Mouse (Mus musculus) adipocyte (in vitro differentiated cells): ENCODE data around the gene Ube2h.
"Not testable (repeated sequence)": the region's sequence is repeated elsewhere in the genome, so short reads cannot be mapped to it uniquely, and the experiment has no call there.

ENCODE experiments used
- DNase-seq: peaks from one replicate; pipeline ENCODE4 v3.0.0-alpha.2; 2016; ENCODE audit warnings: low spot score

Ube2h gene

GRCm38 (mm10) chr6:30304399-30304917, at the start of gene Ube2h:
Gene Ube2h, minus strand, starts transcription at chr6:30304539.
- peak; percentile 99 for DNase-seq

- no peak for DNase-seq
Observed at GRCm38 (mm10) chr6:30353661-30354060, 49.3 kb upstream of the Ube2h start.

- no peak for DNase-seq
Observed at GRCm38 (mm10) chr6:30352762-30353161, 48.4 kb upstream of the Ube2h start.

- no peak for DNase-seq
Observed at GRCm38 (mm10) chr6:30351290-30351689, 47.0 kb upstream of the Ube2h start.

GRCm38 (mm10) chr6:30347288-30347801, 43.0 kb upstream of the Ube2h start:
- DNase-seq = no peak

- DNase-seq = peak; percentile 89
Observed at GRCm38 (mm10) chr6:30346737-30347136, 42.4 kb upstream of the Ube2h start.

- DNase-seq = peak; percentile 79
Observed at GRCm38 (mm10) chr6:30344032-30344431, 39.7 kb upstream of the Ube2h start.

- no peak for DNase-seq
Observed at GRCm38 (mm10) chr6:30340231-30340873, 36.0 kb upstream of the Ube2h start.

- DNase-seq = peak; percentile 55
Observed at GRCm38 (mm10) chr6:30336912-30337311, 32.6 kb upstream of the Ube2h start.

- no peak for DNase-seq
Observed at GRCm38 (mm10) chr6:30332262-30332661, 27.9 kb upstream of the Ube2h start.

- no peak for DNase-seq
Observed at GRCm38 (mm10) chr6:30330706-30331105, 26.4 kb upstream of the Ube2h start.

- DNase-seq = no peak
Observed at GRCm38 (mm10) chr6:30325932-30326501, 21.7 kb upstream of the Ube2h start.

- no peak for DNase-seq
Observed at GRCm38 (mm10) chr6:30321002-30321401, 16.7 kb upstream of the Ube2h start.

GRCm38 (mm10) chr6:30319216-30319615, 14.9 kb upstream of the Ube2h start:
- DNase-seq = no peak

GRCm38 (mm10) chr6:30312006-30312405, 7.7 kb upstream of the Ube2h start:
- DNase-seq = no peak

- DNase-seq = no peak
Observed at GRCm38 (mm10) chr6:30308751-30309150, 4.4 kb upstream of the Ube2h start.

GRCm38 (mm10) chr6:30307691-30308090, 3.4 kb upstream of the Ube2h start:
- peak; percentile 61 for DNase-seq

GRCm38 (mm10) chr6:30303771-30304398, 454 bp downstream of the Ube2h start:
- DNase-seq = not testable (repeated sequence)

- peak; percentile 94 for DNase-seq
Observed at GRCm38 (mm10) chr6:30302781-30303631, 1.3 kb downstream of the Ube2h start.

GRCm38 (mm10) chr6:30302156-30302555, 2.2 kb downstream of the Ube2h start:
- peak; percentile 53 for DNase-seq

- DNase-seq = peak; percentile 80
Observed at GRCm38 (mm10) chr6:30300901-30301300, 3.4 kb downstream of the Ube2h start.

- DNase-seq = peak; percentile 99
Observed at GRCm38 (mm10) chr6:30300372-30300771, 4.0 kb downstream of the Ube2h start.
